Mouse (Mus musculus): ENCODE data around the gene Lrrc4b. TPM values are rescaled to one million over a fixed set of nuclear protein-coding genes. Genes with fewer than 3 reads are reported as not detected.

The Lrrc4b gene
- total RNA-seq, 1 experiment from 2014 or later = not detected

DNA sequence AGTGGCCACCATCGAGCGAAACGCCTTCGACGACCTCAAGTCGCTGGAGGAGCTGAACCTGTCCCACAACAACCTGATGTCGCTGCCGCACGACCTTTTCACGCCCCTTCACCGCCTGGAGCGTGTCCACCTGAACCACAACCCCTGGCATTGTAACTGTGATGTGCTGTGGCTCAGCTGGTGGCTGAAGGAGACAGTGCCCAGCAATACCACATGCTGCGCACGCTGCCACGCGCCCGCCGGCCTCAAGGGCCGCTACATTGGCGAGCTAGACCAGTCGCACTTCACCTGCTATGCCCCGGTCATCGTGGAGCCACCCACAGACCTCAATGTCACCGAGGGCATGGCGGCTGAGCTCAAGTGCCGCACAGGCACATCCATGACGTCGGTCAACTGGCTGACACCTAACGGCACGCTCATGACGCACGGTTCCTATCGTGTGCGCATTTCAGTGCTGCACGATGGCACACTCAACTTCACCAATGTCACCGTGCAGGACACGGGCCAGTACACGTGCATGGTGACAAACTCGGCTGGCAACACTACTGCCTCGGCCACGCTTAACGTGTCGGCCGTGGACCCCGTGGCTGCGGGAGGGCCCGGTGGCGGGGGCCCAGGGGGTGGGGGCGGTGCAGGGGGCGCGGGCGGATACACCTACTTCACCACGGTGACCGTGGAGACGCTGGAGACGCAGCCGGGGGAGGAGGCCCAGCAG is 32.8 kb downstream of the Lrrc4b start:
- no peak for ATAC-seq (ENCODE audit: extremely low read depth, insufficient number of reproducible peaks, low FRiP score, poor library complexity, severe bottlenecking)

DNA sequence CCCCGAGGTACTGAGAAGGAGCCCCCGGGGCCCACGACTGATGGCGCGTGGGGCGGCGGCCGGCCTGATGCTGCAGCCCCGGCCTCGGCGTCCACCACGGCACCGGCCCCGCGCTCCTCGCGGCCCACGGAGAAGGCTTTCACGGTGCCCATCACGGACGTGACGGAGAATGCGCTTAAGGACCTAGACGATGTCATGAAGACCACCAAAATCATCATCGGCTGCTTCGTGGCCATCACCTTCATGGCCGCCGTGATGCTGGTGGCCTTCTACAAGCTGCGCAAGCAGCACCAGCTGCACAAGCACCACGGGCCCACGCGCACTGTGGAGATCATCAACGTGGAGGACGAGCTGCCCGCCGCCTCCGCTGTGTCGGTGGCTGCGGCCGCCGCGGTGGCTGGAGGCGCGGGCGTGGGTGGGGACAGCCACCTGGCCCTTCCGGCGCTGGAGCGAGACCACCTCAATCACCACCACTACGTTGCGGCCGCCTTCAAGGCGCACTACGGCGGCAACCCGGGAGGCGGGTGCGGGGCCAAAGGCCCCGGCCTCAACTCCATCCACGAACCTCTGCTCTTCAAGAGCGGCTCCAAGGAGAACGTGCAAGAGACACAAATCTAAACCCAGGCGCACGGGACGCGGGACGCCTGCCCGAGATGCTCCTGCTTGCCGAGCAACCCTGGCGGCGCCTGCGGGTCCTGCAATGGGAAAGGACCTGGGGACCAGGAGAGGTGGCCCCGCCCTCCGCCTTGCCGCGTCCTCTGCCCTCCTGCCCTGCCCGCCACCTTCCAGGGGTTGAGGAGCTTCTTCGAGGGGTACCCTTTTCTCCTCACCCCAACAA is 33.6 kb downstream of the Lrrc4b start:
- ATAC-seq (ENCODE audit: extremely low read depth, insufficient number of reproducible peaks, low FRiP score, poor library complexity, severe bottlenecking) = no peak

DNA sequence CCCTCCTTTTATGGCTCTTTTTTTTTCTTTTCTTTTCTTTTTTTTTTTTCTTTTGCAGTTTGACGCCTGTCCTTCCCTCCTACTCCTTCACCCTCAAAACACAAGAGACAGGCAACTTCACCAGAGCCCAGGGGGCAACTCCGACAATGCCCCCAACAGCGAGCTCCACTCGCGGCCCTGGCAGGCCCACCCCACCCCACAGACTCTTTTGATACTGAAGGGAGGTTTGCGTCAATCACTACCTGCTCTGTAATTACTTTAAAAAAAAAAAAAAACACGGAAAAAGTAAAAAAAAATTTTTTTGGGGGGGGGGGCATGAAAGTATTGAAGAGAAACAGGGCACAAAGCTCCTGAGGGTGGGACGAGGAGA is 34.2 kb downstream of the Lrrc4b start:
- no peak for ATAC-seq (ENCODE audit: extremely low read depth, insufficient number of reproducible peaks, low FRiP score, poor library complexity, severe bottlenecking)

DNA sequence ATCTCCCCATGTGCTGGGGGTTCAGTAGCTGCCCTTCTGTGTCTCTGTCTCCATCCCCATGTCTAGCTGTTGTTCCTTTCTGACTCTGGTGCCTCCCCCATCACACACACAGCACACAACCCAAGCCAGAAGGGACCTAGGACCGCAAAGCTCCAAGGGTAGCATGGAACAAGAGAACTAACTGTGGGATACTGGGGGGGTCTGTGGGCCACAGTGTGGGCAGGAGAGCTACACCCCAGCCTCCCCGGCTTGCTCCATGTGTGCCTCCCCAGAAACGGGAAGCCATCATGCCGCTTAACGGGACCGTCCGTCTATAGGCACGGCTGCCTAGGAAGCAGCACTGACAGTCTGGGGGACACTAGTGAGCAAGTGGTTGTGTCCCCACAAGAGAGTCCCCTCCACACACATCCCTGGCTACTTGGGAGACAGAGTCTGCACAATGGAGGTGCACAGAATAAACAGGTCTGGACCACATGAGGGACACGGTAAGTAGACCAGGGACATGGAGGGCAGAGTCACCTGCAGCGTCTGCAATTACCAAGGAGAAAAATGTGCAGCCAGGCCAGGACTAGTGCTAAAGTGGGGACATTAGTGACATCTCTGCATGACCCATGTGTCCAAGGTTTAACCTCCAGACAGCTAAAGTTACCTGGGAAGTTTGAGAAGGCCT is 34.9 kb downstream of the Lrrc4b start:
- no peak for ATAC-seq (ENCODE audit: extremely low read depth, insufficient number of reproducible peaks, low FRiP score, poor library complexity, severe bottlenecking)

GRCm38 (mm10) chr7:44464511-44464910 is 35.7 kb downstream of the Lrrc4b start:
- ATAC-seq (ENCODE audit: extremely low read depth, insufficient number of reproducible peaks, low FRiP score, poor library complexity, severe bottlenecking) = no peak

GRCm38 (mm10) chr7:44465111-44465510 is 36.3 kb downstream of the Lrrc4b start, which contains the start of gene Aspdh:
TSS of gene Aspdh (plus strand) at chr7:44465391.
- ATAC-seq (ENCODE audit: extremely low read depth, insufficient number of reproducible peaks, low FRiP score, poor library complexity, severe bottlenecking) = no peak

GRCm38 (mm10) chr7:44466006-44466887 is 37.4 kb downstream of the Lrrc4b start:
- ATAC-seq (ENCODE audit: extremely low read depth, insufficient number of reproducible peaks, low FRiP score, poor library complexity, severe bottlenecking) = no peak

DNA sequence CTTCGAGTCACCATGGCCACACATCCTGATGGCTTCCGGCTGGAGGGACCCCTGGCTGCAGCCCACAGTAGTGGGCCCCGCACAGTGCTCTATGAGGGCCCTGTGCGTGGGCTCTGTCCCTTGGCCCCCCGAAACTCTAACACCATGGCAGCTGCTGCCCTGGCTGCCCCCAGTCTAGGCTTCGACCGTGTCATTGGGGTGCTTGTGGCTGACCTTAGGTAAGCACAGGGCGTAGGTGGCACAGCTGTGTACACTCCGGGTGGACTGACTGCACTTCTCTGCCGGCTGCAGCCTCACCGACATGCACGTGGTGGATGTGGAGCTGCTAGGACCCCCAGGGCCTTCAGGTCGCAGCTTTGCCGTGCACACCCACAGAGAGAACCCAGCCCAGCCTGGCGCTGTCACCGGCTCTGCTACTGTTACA is 38.1 kb downstream of the Lrrc4b start:
- ATAC-seq (ENCODE audit: extremely low read depth, insufficient number of reproducible peaks, low FRiP score, poor library complexity, severe bottlenecking) = no peak

DNA sequence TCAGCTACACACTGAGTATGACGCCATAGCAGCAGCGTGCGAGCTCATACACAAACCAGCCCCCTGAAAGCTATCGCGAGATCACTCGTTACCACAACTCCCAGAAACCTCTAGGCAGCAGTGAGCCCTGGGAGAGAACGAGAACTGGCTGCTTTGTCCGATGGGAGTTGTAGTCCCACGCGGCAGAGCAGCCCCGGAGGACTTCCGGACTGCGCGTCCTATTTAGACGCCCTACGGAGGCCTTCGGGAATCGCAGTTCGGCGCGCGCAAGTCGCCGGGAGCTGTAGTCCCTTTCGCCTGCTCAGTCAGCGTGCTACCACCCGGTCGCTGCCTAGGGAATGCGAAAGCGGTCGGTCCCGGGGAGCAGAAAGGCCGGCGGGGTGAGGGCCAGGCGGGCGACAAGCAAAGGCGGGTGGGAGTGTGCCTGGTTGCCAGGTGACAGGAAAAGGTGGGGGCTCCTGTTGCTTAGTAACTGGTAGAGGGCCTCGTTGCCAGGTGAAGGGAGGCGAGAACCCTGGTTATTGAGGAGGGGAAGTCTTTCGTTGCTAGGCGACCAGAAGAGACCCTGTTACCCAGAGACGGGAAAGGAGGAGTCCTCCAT is 39.1 kb downstream of the Lrrc4b start, which contains the start of gene Josd2:
Josd2 (plus strand) TSS at position 170 of the 601 bp plus-strand sequence.
- ATAC-seq (ENCODE audit: extremely low read depth, insufficient number of reproducible peaks, low FRiP score, poor library complexity, severe bottlenecking) = peak; percentile 87

DNA sequence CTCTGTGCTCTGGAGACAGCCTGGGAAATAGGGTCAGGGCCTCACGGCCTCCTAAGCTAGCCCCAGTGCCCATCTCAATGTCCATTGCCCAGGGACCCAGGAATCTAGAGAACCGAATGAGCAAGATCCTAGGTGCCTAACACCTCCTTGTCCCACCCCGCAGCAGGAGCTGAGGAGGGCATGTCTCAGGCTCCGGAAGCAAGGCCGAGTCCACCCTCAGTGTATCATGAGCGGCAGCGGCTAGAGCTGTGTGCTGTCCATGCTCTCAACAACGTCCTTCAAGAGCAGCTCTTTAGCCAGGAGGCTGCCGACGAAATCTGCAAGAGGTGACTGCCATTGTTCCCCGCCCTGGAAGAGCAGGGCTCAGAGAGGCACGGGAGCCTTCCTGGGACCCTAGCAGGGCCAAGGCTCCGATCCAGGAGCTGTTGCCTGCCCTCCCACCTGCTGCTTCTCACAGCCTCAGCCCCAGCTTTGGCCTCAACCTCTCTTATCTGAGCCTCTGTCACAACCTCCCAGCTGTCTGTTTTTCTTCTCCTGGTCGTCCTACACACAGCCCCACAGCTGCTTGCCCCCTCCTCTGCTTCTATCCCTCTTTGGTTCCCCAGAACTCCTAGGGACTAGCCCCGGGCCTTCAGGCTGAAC is 39.9 kb downstream of the Lrrc4b start:
- no peak for ATAC-seq (ENCODE audit: extremely low read depth, insufficient number of reproducible peaks, low FRiP score, poor library complexity, severe bottlenecking)

GRCm38 (mm10) chr7:44469677-44470675 is 41.2 kb downstream of the Lrrc4b start:
- no peak for ATAC-seq (ENCODE audit: extremely low read depth, insufficient number of reproducible peaks, low FRiP score, poor library complexity, severe bottlenecking)

- no peak for ATAC-seq (ENCODE audit: extremely low read depth, insufficient number of reproducible peaks, low FRiP score, poor library complexity, severe bottlenecking)
Measured at GRCm38 (mm10) chr7:44470696-44471612, 42.1 kb downstream of the Lrrc4b start.

- no peak for ATAC-seq (ENCODE audit: extremely low read depth, insufficient number of reproducible peaks, low FRiP score, poor library complexity, severe bottlenecking)
Measured at GRCm38 (mm10) chr7:44471880-44472557, 43.2 kb downstream of the Lrrc4b start.

DNA sequence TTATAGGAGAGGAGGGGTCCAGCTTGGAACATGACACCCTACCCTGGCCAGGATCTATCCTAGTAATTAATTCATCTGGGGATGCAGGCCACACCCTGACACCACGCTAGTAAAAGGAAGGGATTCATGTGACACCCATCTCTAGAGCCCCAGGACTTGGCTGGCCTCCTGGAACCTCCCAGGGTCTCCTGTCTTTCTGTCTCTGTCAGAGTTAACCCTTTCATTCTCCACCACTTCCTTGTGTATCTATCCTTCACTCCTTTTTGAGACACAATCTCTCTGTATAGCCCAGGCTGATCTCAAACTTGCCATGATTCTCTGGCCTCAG is 43.7 kb downstream of the Lrrc4b start:
- no peak for ATAC-seq (ENCODE audit: extremely low read depth, insufficient number of reproducible peaks, low FRiP score, poor library complexity, severe bottlenecking)

DNA sequence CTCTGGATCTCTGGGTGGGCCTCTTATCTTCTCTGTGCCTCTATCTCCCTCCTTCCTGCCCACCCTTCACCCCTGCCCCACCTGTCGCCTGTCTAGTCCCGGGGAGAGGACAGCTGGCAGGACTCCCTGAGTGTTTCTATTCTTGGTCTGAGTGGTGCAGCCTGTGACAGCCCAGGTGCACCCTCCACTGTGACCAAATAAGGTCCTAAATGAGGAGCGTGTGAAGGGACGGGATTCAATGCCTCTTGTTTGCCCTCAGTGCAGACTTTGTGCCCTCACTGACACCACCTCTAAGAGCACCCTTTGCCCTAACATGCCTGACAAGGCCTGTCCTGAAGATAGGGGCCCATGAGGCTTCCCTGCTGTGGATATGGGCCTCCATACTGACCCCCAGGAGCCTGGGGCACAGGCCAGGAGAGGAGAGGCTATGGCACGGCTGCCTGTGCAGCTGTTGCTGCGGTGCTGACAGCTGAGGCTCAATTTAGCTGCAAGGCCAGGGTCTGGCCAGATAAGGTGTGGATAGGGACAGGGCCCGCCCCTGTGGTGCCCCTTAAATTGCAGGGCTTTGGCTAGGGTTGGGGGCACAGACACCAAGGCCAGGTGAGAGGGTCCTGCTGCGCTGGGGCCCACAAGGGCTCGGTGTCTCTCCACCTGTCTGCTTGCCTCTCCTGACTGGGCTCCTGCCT is 44.3 kb downstream of the Lrrc4b start:
- no peak for ATAC-seq (ENCODE audit: extremely low read depth, insufficient number of reproducible peaks, low FRiP score, poor library complexity, severe bottlenecking)
